Mouse (Mus musculus): ENCODE data around the gene Fhit. TPM values are rescaled to one million over a fixed set of nuclear protein-coding genes. Genes with fewer than 3 reads are reported as not detected.

Gene Fhit
- total RNA-seq, 4 experiments from 2014 or later: 9.2 to 14.5 (median 10.5) TPM

- no peak for DNase-seq
Measured at GRCm38 (mm10) chr14:10345905-10346304, 815.9 kb downstream of the Fhit start.

GRCm38 (mm10) chr14:10344064-10344463 lies 817.8 kb downstream of the Fhit start:
- DNase-seq: no peak

- no peak for DNase-seq
Measured at GRCm38 (mm10) chr14:10316764-10317163, 845.1 kb downstream of the Fhit start.

- DNase-seq: no peak
Measured at GRCm38 (mm10) chr14:10312190-10312589, 849.6 kb downstream of the Fhit start.

- DNase-seq: no peak
Measured at GRCm38 (mm10) chr14:10305286-10305685, 856.5 kb downstream of the Fhit start.

- no peak for DNase-seq
Measured at GRCm38 (mm10) chr14:10301497-10301896, 860.3 kb downstream of the Fhit start.

- no peak for DNase-seq
Measured at GRCm38 (mm10) chr14:10300914-10301313, 860.9 kb downstream of the Fhit start.

GRCm38 (mm10) chr14:10299030-10299429 lies 862.8 kb downstream of the Fhit start:
- DNase-seq: no peak

GRCm38 (mm10) chr14:10289043-10289442 lies 872.8 kb downstream of the Fhit start:
- no peak for DNase-seq

GRCm38 (mm10) chr14:10286027-10286426 lies 875.8 kb downstream of the Fhit start:
- DNase-seq: no peak

- no peak for DNase-seq
Measured at GRCm38 (mm10) chr14:10228708-10229107, 933.1 kb downstream of the Fhit start.

- DNase-seq: no peak
Measured at GRCm38 (mm10) chr14:10221847-10222246, 940.0 kb downstream of the Fhit start.

GRCm38 (mm10) chr14:10213216-10213615 lies 948.6 kb downstream of the Fhit start:
- no peak for DNase-seq

GRCm38 (mm10) chr14:10211184-10211583 lies 950.7 kb downstream of the Fhit start:
- no peak for DNase-seq

- DNase-seq: no peak
Measured at GRCm38 (mm10) chr14:10209007-10209406, 952.8 kb downstream of the Fhit start.

- DNase-seq: no peak
Measured at GRCm38 (mm10) chr14:10205699-10206098, 956.1 kb downstream of the Fhit start.

- DNase-seq: no peak
Measured at GRCm38 (mm10) chr14:10205290-10205689, 956.5 kb downstream of the Fhit start.

GRCm38 (mm10) chr14:10194130-10194529 lies 967.7 kb downstream of the Fhit start:
- no peak for DNase-seq

- DNase-seq: peak; percentile 1
Measured at GRCm38 (mm10) chr14:10171761-10172160, 990.1 kb downstream of the Fhit start.

GRCm38 (mm10) chr14:10166641-10167429 lies 995.0 kb downstream of the Fhit start:
- DNase-seq: no peak

GRCm38 (mm10) chr14:10149872-10150271 lies 1012.0 kb downstream of the Fhit start:
- no peak for DNase-seq

GRCm38 (mm10) chr14:10139311-10139710 lies 1022.5 kb downstream of the Fhit start:
- no peak for DNase-seq

- no peak for DNase-seq
Measured at GRCm38 (mm10) chr14:10133873-10134272, 1028.0 kb downstream of the Fhit start.

- DNase-seq: no peak
Measured at GRCm38 (mm10) chr14:10129675-10130074, 1032.2 kb downstream of the Fhit start.

- DNase-seq: no peak
Measured at GRCm38 (mm10) chr14:10129088-10129487, 1032.7 kb downstream of the Fhit start.

Measured in adrenal gland, adult 8-10 months (tissue).